Mouse (Mus musculus): ENCODE measurements around the gene Agxt2. TPM values are rescaled to one million over a fixed set of nuclear protein-coding genes. Genes with fewer than 3 reads are reported as not detected.

Agxt2 gene
- not detected in 2 replicates for polyA plus RNA-seq (2016; fragmentation: Nextera tagmentation; extraction: Ambion mirVana)

GRCm38 (mm10) chr15:10358039-10358948 is at the start of gene Agxt2:
Gene Agxt2 (plus strand): TSS chr15:10358532.
- DNase-seq (ENCODE audit: extremely low spot score, low spot score): no peak
- Histone ChIP-seq H3K9me3 (no peaks in the 10 kb centered on the region), H3K27me3 (ENCODE audit: poor library complexity, severe bottlenecking) (no peaks in the 10 kb centered on the region), H3K27ac (no peak within 1 kb of the TSS), H3K4me3 (no peak within 1 kb of the TSS), H3K36me3 (replicated peaks) (no peaks in the 10 kb centered on the region), H3K4me1 (no peaks in the 10 kb centered on the region)
- 80% methylated on average over 9 of the region's 9 CpGs for WGBS

- no peaks in the 10 kb centered on the region for H3K9me3 ChIP-seq
- no peak overlapping the region for H3K4me3 ChIP-seq
- H3K27me3 ChIP-seq (ENCODE audit: poor library complexity, severe bottlenecking): no peaks in the 10 kb centered on the region
- H3K4me1 ChIP-seq: no peaks in the 10 kb centered on the region
- DNase-seq (ENCODE audit: extremely low spot score, low spot score): no peak
- H3K27ac ChIP-seq: no peak overlapping the region
- H3K36me3 ChIP-seq (replicated peaks): no peaks in the 10 kb centered on the region
- 84% methylated on average over 5 of the region's 5 CpGs for WGBS
Measured at GRCm38 (mm10) chr15:10311826-10312225, 46.5 kb upstream of the Agxt2 start.

- Histone ChIP-seq H3K36me3 (replicated peaks) (no peaks in the 10 kb centered on the region), H3K4me1 (no peaks in the 10 kb centered on the region), H3K27me3 (ENCODE audit: poor library complexity, severe bottlenecking) (no peaks in the 10 kb centered on the region), H3K9me3 (no peaks in the 10 kb centered on the region), H3K4me3 (no peak overlapping the region), H3K27ac (no peak overlapping the region)
- WGBS: 53% methylated on average over 7 of the region's 7 CpGs
- no peak for DNase-seq (ENCODE audit: extremely low spot score, low spot score)
Measured at GRCm38 (mm10) chr15:10313522-10314455, 44.5 kb upstream of the Agxt2 start.

GRCm38 (mm10) chr15:10325080-10325479 is 33.3 kb upstream of the Agxt2 start, which contains the start of gene Gm21973:
Gene Gm21973 (plus strand): TSS chr15:10325380.
- 89% methylated on average over 2 of the region's 2 CpGs for WGBS

GRCm38 (mm10) chr15:10330626-10331025 is 27.7 kb upstream of the Agxt2 start:
- Histone ChIP-seq H3K4me1 (no peaks in the 10 kb centered on the region), H3K27ac (no peak overlapping the region), H3K4me3 (no peak overlapping the region), H3K36me3 (replicated peaks) (no peaks in the 10 kb centered on the region), H3K27me3 (ENCODE audit: poor library complexity, severe bottlenecking) (no peaks in the 10 kb centered on the region), H3K9me3 (no peaks in the 10 kb centered on the region)
- 80% methylated on average over 3 of the region's 3 CpGs for WGBS
- DNase-seq (ENCODE audit: extremely low spot score, low spot score): no peak

More at GRCm38 (mm10) chr15:10325080-10325479, 33.3 kb upstream of the Agxt2 start, which contains the start of gene Gm21973:
- Histone ChIP-seq H3K27ac (no peak within 1 kb of the TSS), H3K4me3 (no peak within 1 kb of the TSS), H3K9me3 (no peaks in the 10 kb centered on the region), H3K27me3 (ENCODE audit: poor library complexity, severe bottlenecking) (no peaks in the 10 kb centered on the region), H3K4me1 (no peaks in the 10 kb centered on the region), H3K36me3 (replicated peaks) (no peaks in the 10 kb centered on the region)
- DNase-seq (ENCODE audit: extremely low spot score, low spot score): no peak

GRCm38 (mm10) chr15:10332566-10332965 is 25.8 kb upstream of the Agxt2 start:
- no peak overlapping the region for H3K4me3 ChIP-seq
- DNase-seq (ENCODE audit: extremely low spot score, low spot score): no peak
- H3K4me1 ChIP-seq: no peaks in the 10 kb centered on the region
- H3K27me3 ChIP-seq (ENCODE audit: poor library complexity, severe bottlenecking): no peaks in the 10 kb centered on the region
- 100% methylated on average over 1 of the region's 1 CpGs for WGBS
- H3K36me3 ChIP-seq (replicated peaks): no peaks in the 10 kb centered on the region
- no peaks in the 10 kb centered on the region for H3K9me3 ChIP-seq
- no peak overlapping the region for H3K27ac ChIP-seq

GRCm38 (mm10) chr15:10338606-10339005 is 19.7 kb upstream of the Agxt2 start:
- no peaks in the 10 kb centered on the region for H3K4me1 ChIP-seq
- H3K4me3 ChIP-seq: no peak overlapping the region
- no peaks in the 10 kb centered on the region for H3K9me3 ChIP-seq
- H3K27ac ChIP-seq: no peak overlapping the region
- no peaks in the 10 kb centered on the region for H3K36me3 ChIP-seq (replicated peaks)
- no peak for DNase-seq (ENCODE audit: extremely low spot score, low spot score)
- no peaks in the 10 kb centered on the region for H3K27me3 ChIP-seq (ENCODE audit: poor library complexity, severe bottlenecking)
- WGBS: 79% methylated on average over 3 of the region's 3 CpGs

- no peaks in the 10 kb centered on the region for H3K27me3 ChIP-seq (ENCODE audit: poor library complexity, severe bottlenecking)
- WGBS: 94% methylated on average over 6 of the region's 6 CpGs
- H3K4me3 ChIP-seq: no peak overlapping the region
- no peaks in the 10 kb centered on the region for H3K4me1 ChIP-seq
- no peak for DNase-seq (ENCODE audit: extremely low spot score, low spot score)
- no peak overlapping the region for H3K27ac ChIP-seq
- no peaks in the 10 kb centered on the region for H3K36me3 ChIP-seq (replicated peaks)
- no peaks in the 10 kb centered on the region for H3K9me3 ChIP-seq
Measured at GRCm38 (mm10) chr15:10347044-10347443, 11.3 kb upstream of the Agxt2 start.

GRCm38 (mm10) chr15:10366331-10366730 is 8.0 kb downstream of the Agxt2 start:
- WGBS: 95% methylated on average over 2 of the region's 2 CpGs
- Histone ChIP-seq H3K27me3 (ENCODE audit: poor library complexity, severe bottlenecking) (no peaks in the 10 kb centered on the region), H3K27ac (no peak overlapping the region)

GRCm38 (mm10) chr15:10375404-10375803 is 17.1 kb downstream of the Agxt2 start:
- no peak for DNase-seq (ENCODE audit: extremely low spot score, low spot score)
- no peaks in the 10 kb centered on the region for H3K36me3 ChIP-seq (replicated peaks)
- H3K4me1 ChIP-seq: no peaks in the 10 kb centered on the region
- no peak overlapping the region for H3K4me3 ChIP-seq
- H3K9me3 ChIP-seq: no peaks in the 10 kb centered on the region
- no peaks in the 10 kb centered on the region for H3K27me3 ChIP-seq (ENCODE audit: poor library complexity, severe bottlenecking)
- WGBS: 86% methylated on average over 3 of the region's 3 CpGs
- H3K27ac ChIP-seq: no peak overlapping the region

More at GRCm38 (mm10) chr15:10366331-10366730, 8.0 kb downstream of the Agxt2 start:
- no peaks in the 10 kb centered on the region for H3K36me3 ChIP-seq (replicated peaks)
- no peaks in the 10 kb centered on the region for H3K4me1 ChIP-seq
- H3K4me3 ChIP-seq: no peak overlapping the region
- H3K9me3 ChIP-seq: no peaks in the 10 kb centered on the region
- DNase-seq (ENCODE audit: extremely low spot score, low spot score): no peak

- H3K27ac ChIP-seq: no peak overlapping the region
- no peak overlapping the region for H3K4me3 ChIP-seq
- no peaks in the 10 kb centered on the region for H3K36me3 ChIP-seq (replicated peaks)
- 88% methylated on average over 4 of the region's 4 CpGs for WGBS
- no peaks in the 10 kb centered on the region for H3K9me3 ChIP-seq
- no peaks in the 10 kb centered on the region for H3K4me1 ChIP-seq
- DNase-seq (ENCODE audit: extremely low spot score, low spot score): no peak
- H3K27me3 ChIP-seq (ENCODE audit: poor library complexity, severe bottlenecking): no peaks in the 10 kb centered on the region
Measured at GRCm38 (mm10) chr15:10378338-10378959, 20.1 kb downstream of the Agxt2 start.

- H3K36me3 ChIP-seq (replicated peaks): no peaks in the 10 kb centered on the region
- H3K9me3 ChIP-seq: no peaks in the 10 kb centered on the region
- H3K27me3 ChIP-seq (ENCODE audit: poor library complexity, severe bottlenecking): no peaks in the 10 kb centered on the region
- no peak overlapping the region for H3K27ac ChIP-seq
- no peaks in the 10 kb centered on the region for H3K4me1 ChIP-seq
- H3K4me3 ChIP-seq: no peak overlapping the region
- 93% methylated on average over 3 of the region's 3 CpGs for WGBS
- DNase-seq (ENCODE audit: extremely low spot score, low spot score): no peak
Measured at GRCm38 (mm10) chr15:10379757-10380458, 21.6 kb downstream of the Agxt2 start.
